Mouse (Mus musculus): ENCODE measurements around the gene Vill.

Vill gene

GRCm38 (mm10) chr9:119109685-119110353 is 57.2 kb downstream of the Vill start:
- no peak for DNase-seq (ENCODE audit: low spot score in 2 of 2)

GRCm38 (mm10) chr9:119110640-119111039 is 58.1 kb downstream of the Vill start:
- no peak for DNase-seq (ENCODE audit: low spot score in 2 of 2)

GRCm38 (mm10) chr9:119114911-119115310 is 62.3 kb downstream of the Vill start:
- no peak for DNase-seq (ENCODE audit: low spot score in 2 of 2)

GRCm38 (mm10) chr9:119119409-119120167 is 67.0 kb downstream of the Vill start:
- no peak for DNase-seq (ENCODE audit: low spot score in 2 of 2)

DNA sequence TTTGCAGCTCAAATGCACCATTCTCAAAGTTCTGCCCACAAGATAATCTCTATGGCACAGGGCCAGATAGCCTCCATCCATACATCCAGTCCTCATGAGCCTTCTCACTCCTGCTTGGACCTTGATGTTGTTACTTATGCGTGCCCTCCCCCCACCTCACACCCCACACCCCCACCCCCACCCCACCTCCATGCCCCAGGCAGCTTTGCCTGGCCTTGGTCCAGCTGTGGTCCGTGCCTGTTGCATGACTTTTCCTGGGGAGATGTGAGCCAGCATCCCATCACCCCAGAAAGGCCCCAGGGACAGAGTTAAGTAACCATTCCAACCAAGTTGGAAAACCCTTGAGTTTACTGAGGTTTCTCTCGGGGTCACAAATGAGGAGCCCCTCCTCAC is 67.6 kb downstream of the Vill start:
- no peak for DNase-seq (ENCODE audit: low spot score in 2 of 2)
